Mouse (Mus musculus) liver, adult 2 months (tissue): ENCODE data around the gene Map4k1. TPM values are rescaled to one million over a fixed set of nuclear protein-coding genes. Genes with fewer than 3 reads are reported as not detected.

Source experiments
- DNase-seq: peaks from one replicate; pipeline ENCODE4 v3.0.0-alpha.2; 2011; ENCODE audit warnings: low read depth, low spot score; ENCODE audit errors: extremely low read depth
- H3K27ac ChIP-seq: fragments of 200-500 bp; replicated peaks from 2 replicates; pipeline ENCODE4 v1.5.1; 2012; ENCODE audit warnings: low read depth, mild to moderate bottlenecking, control low read depth, inconsistent platforms, low read length; ENCODE audit not compliant: insufficient read depth
- H3K27me3 ChIP-seq: fragments of 200-500 bp; 2 replicates; pipeline ENCODE4 v1.6.1; 2012; ENCODE audit warnings: mild to moderate bottlenecking, moderate library complexity, low read length, inconsistent platforms; ENCODE audit not compliant: control insufficient read depth, insufficient read depth
- H3K36me3 ChIP-seq: fragments of 200-500 bp; 2 replicates; pipeline ENCODE4 v1.6.1; 2012; ENCODE audit warnings: low read length, inconsistent platforms; ENCODE audit not compliant: control insufficient read depth, insufficient read depth
- H3K4me1 ChIP-seq: fragments of 200-500 bp; 2 replicates; pipeline ENCODE4 v1.6.1; 2011; ENCODE audit warnings: low read length; ENCODE audit not compliant: control insufficient read depth, insufficient read depth
- H3K4me3 ChIP-seq: fragments of 200-500 bp; 2 replicates; pipeline ENCODE4 v1.5.1; 2011; ENCODE audit warnings: low read depth, mild to moderate bottlenecking, control low read depth, low read length, moderate library complexity; ENCODE audit not compliant: insufficient read depth
- H3K79me2 ChIP-seq: fragments of 200-500 bp; 2 replicates; pipeline ENCODE4 v1.6.1; 2012; ENCODE audit warnings: inconsistent platforms, mild to moderate bottlenecking, low read length, moderate library complexity; ENCODE audit not compliant: control insufficient read depth, insufficient read depth
- H3K9ac ChIP-seq: fragments of 200-500 bp; 2 replicates; pipeline ENCODE4 v1.6.1; 2012; ENCODE audit warnings: low read depth, mild to moderate bottlenecking, control low read depth, inconsistent platforms, low read length
- CTCF ChIP-seq: fragments of 200-500 bp; IDR thresholded peaks from 2 replicates; pipeline ENCODE4 v1.5.1; 2011; ENCODE audit warnings: low read depth, low read length, control low read depth
- POLR2A ChIP-seq: fragments of 200-500 bp; IDR thresholded peaks from 2 replicates; pipeline ENCODE4 v1.6.1; 2011; ENCODE audit warnings: low read length, control low read depth; ENCODE audit not compliant: insufficient read depth; ENCODE audit errors: extremely low read depth
- WGBS: fragments of 180-500 bp; shearing (Covaris S2); methylation state at CpG from one replicate; pipeline ENCODE4 v1.1.7; 2018; 5-methylcytosine and 5-hydroxymethylcytosine counted together
- polyA plus RNA-seq: library from polyadenylated mRNA; depleted of rRNA; stranded (reverse); fragments of >200 nt; gene quantifications from 2 replicates; pipeline ENCODE4 v1.2.3, GENCODE M21; 2012
- total RNA-seq: library from RNA; depleted of rRNA; stranded (reverse); fragments of >200 nt; gene quantifications from 2 replicates; pipeline ENCODE4 v1.2.3, GENCODE M21; 2014

The Map4k1 gene
- total and polyA plus RNA-seq, 2 experiments = 0.18 to 1.5 TPM

DNA sequence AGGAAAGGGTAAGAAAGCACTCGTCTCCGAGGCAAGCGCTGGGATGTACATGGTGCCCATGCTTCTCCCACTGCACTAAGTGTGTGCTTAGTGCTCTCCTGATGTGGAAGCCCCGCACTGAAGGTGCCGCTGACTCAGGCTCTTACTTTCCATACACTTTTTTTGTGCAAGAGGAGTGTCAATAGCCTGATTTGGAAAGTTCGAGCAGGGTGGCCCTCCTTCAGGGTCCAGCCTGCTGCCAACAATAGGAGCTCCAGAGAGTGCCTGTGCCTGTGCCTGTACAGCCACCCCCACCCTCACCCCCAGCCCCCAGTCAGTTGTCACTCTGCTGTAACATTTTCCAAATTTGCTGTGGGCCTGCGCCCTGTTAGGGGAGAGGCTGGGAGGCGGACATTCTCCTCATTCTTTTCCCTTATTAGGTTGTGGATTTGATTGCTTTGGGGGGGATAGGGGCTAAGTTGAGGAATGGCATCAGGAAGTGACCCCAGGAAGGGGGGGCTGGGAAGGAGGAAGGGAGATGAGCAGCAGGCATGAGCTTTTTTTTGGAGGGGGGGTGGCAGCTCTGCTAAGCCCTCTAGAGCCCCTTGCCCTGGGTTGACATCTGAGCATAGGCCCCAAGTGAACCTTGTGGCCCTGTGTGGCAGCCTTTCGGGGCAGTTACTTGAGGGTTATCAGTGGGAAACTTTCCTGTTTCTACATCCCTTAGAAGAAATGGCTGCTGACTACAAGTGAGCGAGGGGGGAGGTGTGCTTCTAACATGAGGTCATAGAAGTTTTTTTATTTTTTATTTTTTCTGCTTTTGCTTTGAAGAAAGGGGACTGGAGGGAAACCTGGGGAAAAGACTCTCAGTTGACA is 36.2 kb upstream of the Map4k1 start:
- H3K9ac ChIP-seq = no peak overlapping the region
- H3K27ac ChIP-seq = peak overlapping the region; percentile 70
- peaks cover 2% of the 10 kb centered on the region; the same call in 1 of the 2 replicates for H3K36me3 ChIP-seq
- WGBS = 72% methylated on average over 10 of the region's 10 CpGs
- peaks cover 39% of the 10 kb centered on the region for H3K4me1 ChIP-seq
- H3K79me2 ChIP-seq = peaks cover 54% of the 10 kb centered on the region; the same call in 1 of the 2 replicates
- H3K4me3 ChIP-seq = no peak overlapping the region
- no peak for DNase-seq
- no peaks in the 10 kb centered on the region for H3K27me3 ChIP-seq
- TF ChIP-seq POLR2A = no peak

DNA sequence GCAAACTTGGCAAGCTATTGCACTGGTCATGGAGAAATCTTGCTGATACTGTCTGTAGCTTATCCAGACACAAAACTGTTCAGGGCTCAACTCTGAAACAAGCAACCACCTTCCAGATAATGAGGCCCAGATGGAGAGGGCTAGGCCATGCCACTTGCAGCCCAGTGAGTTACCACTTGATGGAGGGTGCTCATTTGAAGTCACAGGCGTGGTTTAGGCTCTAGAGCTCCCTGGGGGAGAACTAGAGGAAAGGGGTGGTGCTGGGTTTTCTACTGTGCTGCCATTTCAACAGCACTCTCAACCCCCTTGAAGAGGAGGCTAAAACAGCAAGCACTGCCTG is 35.6 kb upstream of the Map4k1 start:
- peak overlapping the region; percentile 70 for H3K27ac ChIP-seq
- H3K4me1 ChIP-seq = peaks cover 37% of the 10 kb centered on the region
- no peak for TF ChIP-seq POLR2A
- no peak for TF ChIP-seq CTCF
- 0 out of 2 replicates have a peak overlapping the region, but pooled peaks have one; percentile 6 for H3K9ac ChIP-seq
- DNase-seq = no peak
- no peak overlapping the region for H3K4me3 ChIP-seq
- no peaks in the 10 kb centered on the region for H3K27me3 ChIP-seq
- peaks cover 2% of the 10 kb centered on the region; the same call in 1 of the 2 replicates for H3K36me3 ChIP-seq
- 86% methylated on average over 1 of the region's 1 CpGs for WGBS
- H3K79me2 ChIP-seq = peaks cover 51% of the 10 kb centered on the region

DNA sequence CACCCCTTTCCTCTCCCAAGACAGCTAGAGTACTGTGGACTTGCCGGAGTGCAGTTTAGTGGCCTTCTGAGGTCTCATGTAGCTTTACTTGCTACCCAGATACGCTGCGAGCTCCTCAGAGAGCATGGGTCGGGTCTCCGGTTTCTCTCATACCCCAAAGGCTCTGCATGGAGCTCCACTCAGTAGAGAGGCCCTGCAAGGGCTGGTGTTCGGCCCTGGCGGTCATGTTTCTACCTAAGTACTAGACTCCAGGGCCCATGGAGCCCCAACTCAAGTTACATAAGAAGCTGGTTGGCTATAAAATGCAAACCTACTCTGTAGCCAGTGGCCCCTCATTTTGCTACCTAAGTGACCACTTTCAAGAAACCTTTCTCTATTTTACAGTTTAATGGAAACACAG is 33.1 kb upstream of the Map4k1 start:
- Histone ChIP-seq H3K79me2 (peaks cover 61% of the 10 kb centered on the region), H3K9ac (no peak overlapping the region), H3K4me3 (no peak overlapping the region), H3K27me3 (no peaks in the 10 kb centered on the region), H3K4me1 (peaks cover 30% of the 10 kb centered on the region), H3K27ac (peak overlapping the region; percentile 10; the same call in 1 of the 2 replicates), H3K36me3 (peaks cover 2% of the 10 kb centered on the region; the same call in 1 of the 2 replicates)
- TF ChIP-seq CTCF (no peak), POLR2A (no peak)
- WGBS = 93% methylated on average over 7 of the region's 7 CpGs
- DNase-seq = no peak

DNA sequence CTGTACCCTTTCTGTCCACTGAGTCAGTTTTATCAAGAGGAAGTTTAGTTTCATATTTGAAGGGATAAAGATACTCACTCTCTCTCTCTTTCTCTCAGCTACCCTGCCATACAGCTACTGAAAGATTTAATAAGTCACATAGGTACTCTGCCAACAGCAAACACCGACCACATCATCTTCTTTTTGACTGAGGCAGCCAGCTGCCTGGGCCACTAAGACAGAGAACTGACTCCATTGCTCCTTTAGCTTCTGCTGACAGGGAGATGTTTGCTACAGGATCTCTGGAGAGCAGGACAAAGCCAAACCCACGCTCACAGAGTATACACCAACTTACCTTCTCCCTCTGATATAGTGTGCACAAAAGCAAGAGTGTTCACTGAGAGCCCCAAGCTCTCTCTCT is 32.6 kb upstream of the Map4k1 start:
- Histone ChIP-seq H3K4me3 (no peak overlapping the region), H3K36me3 (peaks cover 2% of the 10 kb centered on the region; the same call in 1 of the 2 replicates), H3K9ac (no peak overlapping the region), H3K27ac (no peak overlapping the region), H3K4me1 (peaks cover 32% of the 10 kb centered on the region), H3K27me3 (no peaks in the 10 kb centered on the region), H3K79me2 (peaks cover 64% of the 10 kb centered on the region)
- no peak for TF ChIP-seq CTCF
- no peak for TF ChIP-seq POLR2A
- no peak for DNase-seq
- 45% methylated on average over 2 of the region's 2 CpGs for WGBS

DNA sequence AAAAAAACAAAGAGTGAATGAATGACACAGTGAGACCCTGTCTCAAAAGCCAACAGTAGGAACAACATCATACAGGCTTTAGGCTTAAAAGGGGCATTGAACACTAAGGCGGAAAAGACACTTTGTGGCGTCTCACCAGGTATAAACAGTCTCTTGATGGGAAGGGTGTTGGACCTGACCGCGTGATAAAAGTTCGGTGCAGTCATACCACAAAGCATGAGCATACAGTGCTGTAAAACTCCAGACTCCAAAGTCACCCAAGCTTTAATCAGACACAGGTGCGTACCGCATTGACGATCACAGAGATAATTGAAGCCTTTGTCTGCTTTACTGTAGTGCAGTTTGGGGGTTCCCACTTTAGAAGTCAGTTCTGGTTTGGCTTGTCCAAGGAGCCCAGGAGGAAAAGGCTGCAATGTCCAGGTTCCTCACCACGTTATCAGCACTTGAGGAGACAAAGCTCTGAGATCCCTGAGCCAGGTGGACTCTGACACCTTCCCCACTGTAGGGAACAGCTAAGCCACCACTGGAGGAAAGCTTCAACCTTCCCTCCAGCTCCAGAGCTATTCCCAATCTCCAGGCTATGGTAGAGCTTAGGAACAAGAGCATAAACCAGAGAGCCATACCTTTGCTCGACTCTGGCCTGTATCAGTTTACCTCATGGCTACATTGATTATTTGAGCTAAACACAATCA is 31.4 kb upstream of the Map4k1 start:
- peaks cover 71% of the 10 kb centered on the region for H3K79me2 ChIP-seq
- no peak for DNase-seq
- H3K27me3 ChIP-seq = no peaks in the 10 kb centered on the region
- WGBS = 80% methylated on average over 10 of the region's 10 CpGs
- peaks cover 2% of the 10 kb centered on the region; the same call in 1 of the 2 replicates for H3K36me3 ChIP-seq
- no peak for TF ChIP-seq CTCF
- TF ChIP-seq POLR2A = no peak
- H3K4me1 ChIP-seq = peaks cover 34% of the 10 kb centered on the region
- no peak overlapping the region for H3K9ac ChIP-seq
- H3K27ac ChIP-seq = no peak overlapping the region
- H3K4me3 ChIP-seq = no peak overlapping the region

DNA sequence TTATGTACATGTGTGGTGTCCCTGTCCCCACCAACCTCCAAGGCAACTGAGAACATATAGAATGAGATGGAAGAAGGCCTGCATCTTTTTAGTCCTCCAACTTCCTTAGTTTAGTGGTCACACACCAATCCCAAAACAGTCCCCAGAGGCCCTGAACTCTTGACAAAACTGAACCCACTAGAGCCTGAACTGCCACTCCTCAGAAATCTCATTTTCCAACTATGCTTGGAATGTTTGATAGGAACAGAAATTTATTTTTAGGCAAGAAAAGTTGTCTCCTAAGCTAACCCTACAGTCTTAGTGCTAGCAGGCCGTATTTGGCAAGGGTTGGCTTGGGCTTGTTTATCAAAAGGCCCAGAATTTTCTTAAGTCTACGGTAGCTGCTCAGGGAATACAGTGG is 30.1 kb upstream of the Map4k1 start:
- no peak for DNase-seq
- H3K9ac ChIP-seq = no peak overlapping the region
- H3K36me3 ChIP-seq = peaks cover 2% of the 10 kb centered on the region; the same call in 1 of the 2 replicates
- 81% methylated on average over 2 of the region's 2 CpGs for WGBS
- H3K27ac ChIP-seq = peak overlapping the region; percentile 33; the same call in 1 of the 2 replicates
- H3K79me2 ChIP-seq = peaks cover 70% of the 10 kb centered on the region
- TF ChIP-seq POLR2A (no peak), CTCF (no peak)
- H3K4me1 ChIP-seq = peaks cover 40% of the 10 kb centered on the region
- no peak overlapping the region for H3K4me3 ChIP-seq
- H3K27me3 ChIP-seq = no peaks in the 10 kb centered on the region
